Mouse (Mus musculus) megakaryocyte progenitor cell, adult 5-6 weeks (primary cell): Measurements from ENCODE around the gene Fmnl3. TPM values are rescaled to one million over a fixed set of nuclear protein-coding genes. Genes with fewer than 3 reads are reported as not detected.
"Not testable (repeated sequence)": the region's sequence is repeated elsewhere in the genome, so short reads cannot be mapped to it uniquely, and the experiment has no call there.

Experiments used
- ATAC-seq: replicated peaks from 2 replicates; pipeline ENCODE4 v1.8.0; 2016; ENCODE audit warnings: mild to moderate bottlenecking, moderate TSS enrichment, inconsistent platforms; ENCODE audit not compliant: poor library complexity
- total RNA-seq, 2 experiments: library from RNA; stranded (forward) in 1 of 2; stranded (reverse) in 1 of 2; fragments of 157-497, 149-512 nt in 1 of 2; fragments of 200-1000 nt in 1 of 2; gene quantifications; 2 replicates each; pipeline versions ENCODE4 v1.2.3 to v1.2.4; 2015 to 2017

Gene Fmnl3
- total RNA-seq, 2 experiments from 2014 or later = 11.4 to 17.2 TPM

DNA sequence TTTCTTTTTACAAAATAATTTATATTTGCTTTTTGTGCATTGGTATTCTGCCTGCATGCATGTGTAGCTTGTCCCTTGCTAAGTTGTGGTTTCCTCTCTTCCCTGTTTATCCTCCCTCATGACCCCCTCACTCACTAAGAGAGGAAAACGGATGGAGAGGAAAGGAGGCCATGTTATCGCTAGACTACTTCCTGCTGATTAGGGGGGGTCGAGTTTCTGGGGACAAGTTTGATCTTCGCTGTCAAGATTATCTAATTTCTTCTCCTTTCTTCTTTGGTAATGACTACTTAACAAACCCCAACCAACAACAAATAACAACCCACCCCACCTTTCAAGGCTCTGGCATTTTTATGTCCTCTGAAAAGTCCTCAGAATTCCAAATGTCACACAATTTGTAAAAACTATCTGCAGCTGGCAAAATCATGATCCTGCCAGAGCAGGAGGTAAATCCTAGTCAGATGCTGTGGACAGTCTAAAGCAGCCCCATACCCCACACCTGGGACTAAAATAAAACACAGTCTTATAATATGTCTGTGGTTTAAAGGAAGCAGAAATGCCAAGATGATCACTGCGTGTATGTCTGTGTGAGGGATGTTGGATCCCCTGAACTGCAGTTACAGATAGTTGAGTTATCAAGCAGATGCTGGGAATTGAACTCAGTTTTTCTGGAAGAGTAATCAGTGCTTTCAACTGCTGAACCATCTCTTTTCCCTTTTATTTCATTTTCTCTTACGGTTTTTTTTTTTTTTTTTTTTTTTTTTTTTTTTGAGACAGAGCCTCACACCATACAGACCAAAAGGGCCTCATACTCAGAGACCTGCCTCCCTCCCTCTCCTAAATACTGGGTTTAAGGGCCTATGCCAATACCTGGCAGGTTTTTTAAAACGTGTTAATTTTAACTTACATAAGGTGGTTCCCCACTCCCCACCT, 20.5 kb upstream of the Fmnl3 start:
- no peak for ATAC-seq

GRCm38 (mm10) chr15:99387976-99388375, 17.7 kb upstream of the Fmnl3 start:
- peak; percentile 52 for ATAC-seq

GRCm38 (mm10) chr15:99386796-99387195, 16.5 kb upstream of the Fmnl3 start:
- ATAC-seq = no peak

GRCm38 (mm10) chr15:99386110-99386509, 15.8 kb upstream of the Fmnl3 start:
- ATAC-seq = not testable (repeated sequence)

GRCm38 (mm10) chr15:99384071-99384470, 13.8 kb upstream of the Fmnl3 start:
- ATAC-seq = no peak

DNA sequence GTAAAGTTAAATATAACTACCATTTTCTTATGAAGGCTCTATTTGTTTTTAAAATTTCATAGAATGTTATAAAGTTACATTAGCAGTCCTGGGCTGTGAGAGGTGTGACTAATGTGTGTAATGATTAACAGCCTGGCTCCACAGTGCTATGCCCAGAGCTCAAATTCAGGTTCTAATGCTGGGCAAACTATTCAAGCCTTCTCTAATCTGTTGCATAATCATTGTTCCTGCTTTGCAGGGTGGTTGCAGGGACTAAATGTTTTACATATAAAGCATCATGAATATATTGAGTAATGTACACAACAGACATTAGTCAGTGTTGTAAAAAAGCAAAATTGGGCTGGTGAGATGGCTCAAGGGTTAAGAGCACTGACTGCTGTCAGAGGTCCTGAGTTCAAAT, 12.6 kb upstream of the Fmnl3 start:
- peak; percentile 43 for ATAC-seq

DNA sequence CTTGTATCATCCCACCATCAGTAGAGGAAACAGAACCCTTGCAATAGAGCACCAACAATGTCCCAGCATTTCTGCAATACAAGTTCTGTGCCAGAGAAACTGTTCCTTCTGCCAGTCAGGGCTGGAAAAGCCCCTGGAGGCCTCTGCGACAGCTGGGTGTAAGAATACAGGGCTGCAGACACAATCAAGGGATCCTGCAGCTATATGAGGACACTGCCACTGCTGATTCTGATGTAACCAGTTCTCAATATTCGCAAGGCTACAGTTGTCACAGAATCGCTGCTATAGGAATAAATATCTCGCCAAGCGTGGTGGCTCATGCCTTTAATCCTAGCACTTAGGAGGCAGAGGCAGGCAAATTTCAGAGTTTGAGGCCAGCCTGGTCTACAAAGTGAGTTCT, 6.0 kb upstream of the Fmnl3 start:
- no peak for ATAC-seq

DNA sequence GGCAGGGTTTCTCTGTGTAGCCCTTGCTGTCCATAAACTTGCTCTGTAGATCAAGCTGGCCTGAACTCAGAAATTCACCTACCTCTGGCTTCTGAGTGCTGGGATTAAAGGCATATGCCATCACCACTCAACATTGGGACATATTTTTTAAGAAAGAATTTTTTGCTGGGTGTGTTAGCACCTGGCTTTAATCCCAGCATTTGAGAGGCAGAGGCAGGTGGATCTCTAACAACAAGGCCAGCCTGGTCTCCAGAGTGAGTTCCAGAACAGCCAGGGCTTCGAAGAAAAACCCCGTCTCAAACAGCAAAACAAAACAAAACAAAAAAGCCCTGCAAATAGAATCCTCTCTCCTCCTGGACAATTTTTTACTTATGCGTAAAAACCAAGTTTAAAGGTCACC, 5.3 kb upstream of the Fmnl3 start:
- no peak for ATAC-seq

DNA sequence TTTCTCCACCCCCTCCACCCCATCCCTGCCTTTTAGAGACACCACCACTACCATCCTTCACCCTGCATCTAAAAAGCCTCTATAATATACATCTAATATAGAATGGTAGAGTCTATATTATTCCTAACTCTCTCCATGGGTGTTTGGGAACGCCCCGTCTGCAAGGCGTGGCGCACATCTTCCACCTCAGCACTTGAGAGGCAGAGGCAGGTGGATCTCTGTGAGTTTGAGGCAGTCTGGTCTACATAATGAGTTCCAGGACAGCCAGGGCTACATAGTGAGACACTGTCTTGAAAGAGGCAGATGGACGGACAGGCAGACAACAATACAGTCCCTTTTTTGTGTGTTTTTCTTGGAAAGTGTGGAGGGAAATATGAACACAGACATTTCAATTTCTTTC, 4.8 kb upstream of the Fmnl3 start:
- no peak for ATAC-seq

DNA sequence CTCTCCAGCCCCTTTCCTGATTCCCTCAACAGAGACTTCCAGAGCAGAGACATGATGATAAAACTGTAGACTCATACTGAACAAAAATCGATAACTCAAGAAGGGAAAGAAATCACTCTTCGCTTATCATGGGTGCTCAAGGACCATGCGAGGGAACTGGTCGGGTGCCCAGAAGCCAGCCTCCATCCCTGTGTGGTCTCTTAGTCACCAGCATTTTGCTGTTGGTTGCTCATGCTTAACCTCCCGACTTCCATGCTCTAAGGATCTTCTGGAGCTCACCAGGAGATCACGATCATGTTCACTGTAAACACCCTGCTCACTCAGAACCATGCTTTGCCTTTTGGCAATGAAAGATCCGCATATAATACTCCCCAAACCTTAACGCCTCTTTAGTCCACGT, 2.5 kb upstream of the Fmnl3 start:
- ATAC-seq = no peak

- no peak for ATAC-seq
Observed at GRCm38 (mm10) chr15:99371526-99372340, 1.5 kb upstream of the Fmnl3 start.

DNA sequence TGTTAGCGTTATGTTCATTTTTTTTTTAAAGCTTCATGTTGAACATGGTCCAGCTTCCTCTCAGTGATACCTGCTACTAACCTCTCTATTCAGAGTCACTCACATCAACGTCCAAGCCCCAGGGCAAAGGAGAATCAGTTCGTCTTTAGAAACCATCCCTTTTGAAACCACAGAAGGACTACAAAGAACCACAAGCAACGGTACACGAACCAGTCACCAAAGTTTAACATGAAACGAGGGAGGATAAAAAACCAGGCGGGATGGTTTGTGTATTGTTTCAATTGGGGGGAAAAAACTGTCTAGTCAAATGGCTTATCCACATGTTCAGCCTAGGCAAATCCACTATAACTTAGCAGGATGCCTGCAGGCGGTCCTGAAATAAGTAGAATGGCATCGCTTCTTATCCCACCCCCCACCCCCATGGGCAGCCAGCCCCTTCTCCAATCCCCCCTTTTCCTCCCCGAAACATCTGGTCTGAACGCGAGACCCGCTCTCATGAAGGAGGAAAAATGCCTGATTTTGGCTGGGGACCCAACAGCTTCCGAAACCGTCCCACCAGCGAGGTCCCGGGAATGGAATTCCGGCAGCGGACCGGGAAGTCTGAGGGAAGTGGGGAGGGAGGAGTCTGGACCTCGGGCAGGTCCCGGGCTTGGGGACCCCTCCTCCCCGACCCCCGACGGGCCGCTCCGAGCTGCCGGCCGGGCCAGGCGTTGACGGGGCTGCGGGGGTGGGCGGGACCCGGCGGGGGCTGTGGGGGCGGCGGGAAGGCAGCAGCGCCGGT, 701 bp downstream of the Fmnl3 start:
- no peak for ATAC-seq

DNA sequence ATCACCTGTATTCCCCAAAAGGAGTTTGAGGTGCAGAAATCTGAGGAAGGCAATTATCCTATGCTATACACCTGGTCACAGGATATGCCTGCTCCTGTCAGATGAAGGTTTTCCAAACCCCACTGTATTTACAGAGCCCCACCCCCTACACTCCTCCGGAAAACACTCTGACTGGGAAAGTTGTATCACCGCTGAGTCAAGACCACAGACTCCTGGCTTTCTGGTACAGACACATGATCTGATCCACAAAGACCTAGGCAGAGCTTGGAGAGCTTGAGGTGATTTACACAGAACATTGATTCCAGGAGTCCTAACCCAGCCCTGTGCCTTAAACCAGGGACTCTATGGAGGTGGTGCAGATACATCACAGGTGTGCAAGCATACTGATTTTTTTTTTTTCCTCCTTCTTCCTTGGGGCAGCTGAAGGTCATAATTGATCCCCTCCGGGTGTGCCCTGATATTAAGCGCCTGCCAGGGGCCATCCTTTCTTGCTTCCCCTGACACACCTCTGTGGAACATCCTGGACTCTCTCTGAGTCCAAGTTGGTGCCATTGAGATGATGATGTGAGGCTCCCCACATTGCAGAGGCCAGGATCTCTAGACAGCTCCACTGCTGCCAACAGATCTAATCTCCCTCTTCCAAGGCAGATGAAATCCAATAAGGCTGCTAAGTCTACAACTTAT, 1.6 kb downstream of the Fmnl3 start:
- ATAC-seq = no peak

GRCm38 (mm10) chr15:99364921-99365320, 5.4 kb downstream of the Fmnl3 start:
- peak; percentile 91 for ATAC-seq

- no peak for ATAC-seq
Observed at GRCm38 (mm10) chr15:99364022-99364530, 6.2 kb downstream of the Fmnl3 start.

- no peak for ATAC-seq
Observed at GRCm38 (mm10) chr15:99358952-99359351, 11.3 kb downstream of the Fmnl3 start.

DNA sequence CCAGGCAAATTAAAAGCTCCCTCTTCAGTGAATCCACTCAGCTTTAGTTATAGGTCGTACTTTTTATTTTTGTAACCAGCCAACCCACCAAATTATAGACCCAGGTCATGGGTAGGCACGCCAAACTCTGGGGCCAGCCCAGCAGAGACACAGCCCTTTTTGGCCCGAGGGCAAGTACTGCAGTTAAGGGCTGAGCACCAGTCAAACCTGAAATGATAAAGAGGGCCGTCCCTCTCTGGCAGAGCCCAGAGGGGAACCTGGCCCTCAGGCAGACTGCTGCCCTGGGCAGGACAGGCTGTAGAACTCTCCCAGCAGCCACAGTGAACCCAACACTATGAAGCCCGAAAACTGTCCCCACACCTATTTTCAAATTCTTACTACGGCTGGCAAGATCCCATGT, 13.8 kb downstream of the Fmnl3 start:
- no peak for ATAC-seq

DNA sequence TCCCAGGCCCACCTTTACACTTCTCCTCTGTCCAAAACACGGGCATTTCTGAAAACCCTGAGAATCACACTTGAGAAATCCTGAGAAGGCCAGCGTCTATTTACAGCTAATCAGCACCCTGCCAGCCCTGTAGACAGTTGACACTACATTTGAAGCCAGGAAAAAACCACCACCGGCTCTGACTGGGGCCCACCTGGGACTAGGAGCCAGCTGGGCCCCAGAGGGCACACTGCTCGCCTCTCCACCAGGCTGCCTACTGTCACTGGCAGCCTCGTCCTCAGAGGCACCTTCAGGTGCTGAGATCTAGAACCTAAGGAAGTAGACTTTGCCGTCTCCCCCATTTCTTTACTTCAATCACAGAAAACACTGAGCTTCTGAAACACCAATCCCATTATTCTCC, 14.6 kb downstream of the Fmnl3 start:
- ATAC-seq = no peak

- no peak for ATAC-seq
Observed at GRCm38 (mm10) chr15:99352306-99352705, 18.0 kb downstream of the Fmnl3 start.

DNA sequence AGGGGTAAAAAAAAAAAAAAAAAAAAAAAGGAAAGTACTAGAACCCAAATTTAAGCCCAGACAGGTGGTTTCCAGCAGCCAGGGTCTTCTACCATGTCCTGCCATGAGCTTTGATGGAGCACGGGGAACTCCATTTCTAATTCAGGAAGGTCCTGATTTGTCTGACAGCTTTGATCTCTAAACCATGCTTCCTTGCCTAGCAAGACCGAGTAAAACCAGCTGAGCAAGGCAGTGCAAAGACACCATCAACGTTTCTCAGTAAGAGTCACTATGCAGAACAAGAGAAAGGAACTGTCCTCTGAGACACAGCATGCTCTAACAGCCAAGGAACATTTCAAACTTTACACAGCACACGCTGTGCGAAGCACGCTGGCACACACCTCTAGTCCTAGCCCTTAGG, 18.7 kb downstream of the Fmnl3 start:
- no peak for ATAC-seq
